7 mouse cellular contexts compared by ENCODE assay signal in the genomic region with DNA sequence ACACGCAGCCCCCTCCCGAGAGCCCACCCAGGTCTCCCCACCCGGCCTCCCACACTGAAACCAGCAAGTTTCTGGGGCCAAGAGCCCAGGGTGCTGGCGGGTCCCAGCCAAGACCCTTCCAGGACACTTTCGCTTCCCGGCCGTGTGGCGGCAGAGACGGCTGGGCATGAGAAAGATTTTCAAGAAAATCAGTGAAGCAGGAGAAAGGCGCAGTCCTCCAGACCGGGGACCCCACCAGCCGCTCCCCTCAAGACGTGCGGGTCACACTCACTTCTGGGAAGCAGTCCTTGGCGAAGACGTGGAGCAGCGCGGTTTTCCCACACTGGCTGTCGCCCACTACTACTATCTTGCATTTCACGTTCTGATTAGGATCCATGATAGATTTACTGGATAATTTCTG. TPM values are rescaled to one million over a fixed set of nuclear protein-coding genes. Genes with fewer than 3 reads are reported as not detected.
DNase-seq lines count a peak whose midpoint lies in the region; ATAC-seq and TF ChIP-seq lines count a peak whose summit lies in the region.

No protein-coding gene starts in this region.

- peak overlapping the region; percentile 76 for H3K4me3 ChIP-seq in bone marrow, adult 2 months (replicated peaks; ENCODE audit: control insufficient read depth, low read depth, low read length)
- peak overlapping the region; percentile 99 for H3K4me3 ChIP-seq in forebrain, embryonic 13.5 days

- TF ChIP-seq POLR2A in bone marrow, adult 2 months (IDR thresholded peaks at IDR 0.05; ENCODE audit: borderline replicate concordance, control insufficient read depth, low read depth, low read length): no peak

- WGBS in bone marrow, adult 2 months: under 1% methylated on average over 20 of the region's 20 CpGs
- WGBS in forebrain, embryonic 13.5 days: 0% methylated on average over 20 of the region's 20 CpGs

- H3K27ac ChIP-seq in bone marrow, adult 2 months (ENCODE audit: control insufficient read depth, insufficient read depth, low read depth, low read length, poor library complexity): no peak overlapping the region
- H3K27ac ChIP-seq in forebrain, embryonic 13.5 days: peak overlapping the region; percentile 94

- intact Hi-C loops in left cerebral cortex, postnatal 10 days (cut with DNase I): loop anchor here (5.0 to 10.0 kb wide), 5 partner anchors 174 to 841 kb away; no protein-coding TSS in a partner anchor

- peaks cover 1% of the 10 kb centered on the region for H3K36me3 ChIP-seq in forebrain, embryonic 13.5 days (ENCODE audit: poor library complexity, severe bottlenecking)

- H3K4me1 ChIP-seq in bone marrow, adult 2 months (ENCODE audit: control insufficient read depth, insufficient read depth, low read length): no peaks in the 10 kb centered on the region
- H3K4me1 ChIP-seq in forebrain, embryonic 13.5 days: peaks cover 22% of the 10 kb centered on the region

- TF ChIP-seq CTCF in bone marrow, adult 2 months (IDR thresholded peaks at IDR 0.05; ENCODE audit: control insufficient read depth, insufficient read depth, low read length): no peak

- H3K9ac ChIP-seq in forebrain, embryonic 13.5 days: peak overlapping the region; percentile 99

- H3K9me3 ChIP-seq in forebrain, embryonic 13.5 days (replicated peaks): no peaks in the 10 kb centered on the region

- peak; percentile 57 for DNase-seq in NIH3T3 (ENCODE audit: low read depth)
- peak; percentile 50 for DNase-seq in heart, postnatal 4 days
- peak; percentile 38 to 43 for DNase-seq in left cerebral cortex, postnatal 10 days (ENCODE audit: extremely low spot score in 1 of 2, low spot score in 2 of 2)
- peak; percentile 32 for DNase-seq in lung, postnatal 36 days
- peak; percentile 40 for DNase-seq in right cerebral cortex, postnatal 25 days

- H3K4me2 ChIP-seq in forebrain, embryonic 13.5 days: peak overlapping the region; percentile 72

- no peaks in the 10 kb centered on the region for H3K27me3 ChIP-seq in forebrain, embryonic 13.5 days

- peak; percentile 44 for ATAC-seq in forebrain, embryonic 13.5 days

RNA-seq across cellular contexts. Expression of a gene that starts 0.5 kb away (rescaled TPM):
- polyA plus RNA-seq in bone marrow, adult 2 months (2011; ENCODE audit: insufficient read depth, insufficient read length, low replicate concordance, missing spikeins): 4.2 and 9.9 TPM in 2 replicates
- polyA plus RNA-seq in forebrain, embryonic 13.5 days (2015; fragmentation: Nextera tagmentation; extraction: Ambion mirVana): 199 and 207 TPM in 2 replicates
- total RNA-seq in heart, postnatal 4 days (2021): 10 to 100 TPM; 28.2 to 29.3 TPM
- 10 to 100 TPM; 27.2 to 32.5 TPM for total RNA-seq in left cerebral cortex, postnatal 10 days (2021)
